ENCODE assay signal across 27 mouse cellular contexts in genomic region chr13:64156966-64157365, GRCm38 (mm10).
"Had no signal": no experiment of that assay in that cellular context is flagged by ENCODE, and none has a peak within 500 bp of the region (broad histone marks: within the 10 kb centered on the region; RNA-seq: fewer than 3 reads in every experiment).

No protein-coding gene starts in this region.

- DNase-seq: gastrocnemius, adult 2 months; gastrocnemius, postnatal 10 days; gastrocnemius, postnatal 25 days; heart, adult 18-20 months; heart, postnatal 14 days; heart, postnatal 36 days; kidney, adult 11 months; kidney, adult 2 months; kidney, adult 9 months; kidney, postnatal 14 days; kidney, postnatal 36 days; layer of hippocampus, adult 9-11 months; layer of hippocampus, postnatal 36 days; left cerebral cortex, postnatal 4 days had no signal

- H3K9ac ChIP-seq: heart, embryonic 13.5 days; heart, embryonic 15.5 days; hindbrain, embryonic 13.5 days; hindbrain, embryonic 15.5 days; kidney, embryonic 15.5 days; limb, embryonic 13.5 days; limb, embryonic 15.5 days; liver, embryonic 12.5 days; liver, embryonic 14.5 days had no signal

- H3K27me3 ChIP-seq: heart, embryonic 13.5 days; heart, embryonic 15.5 days; limb, embryonic 13.5 days; limb, embryonic 15.5 days had no signal

- H3K36me3 ChIP-seq: heart, embryonic 13.5 days; heart, embryonic 15.5 days; hindbrain, embryonic 13.5 days; hindbrain, embryonic 15.5 days; kidney, embryonic 15.5 days; limb, embryonic 13.5 days; limb, embryonic 15.5 days; liver, embryonic 12.5 days had no signal

- H3K4me3 ChIP-seq: gastrocnemius, adult 2 months; heart, embryonic 13.5 days; heart, embryonic 15.5 days; hindbrain, embryonic 13.5 days; hindbrain, embryonic 15.5 days; kidney, embryonic 15.5 days; limb, embryonic 13.5 days; limb, embryonic 15.5 days; liver, embryonic 12.5 days had no signal

- ATAC-seq: hindbrain, postnatal 0 days; intestine, embryonic 16.5 days; liver, embryonic 12.5 days had no signal

- H3K27ac ChIP-seq: gastrocnemius, adult 2 months; heart, embryonic 15.5 days; hindbrain, embryonic 13.5 days; hindbrain, embryonic 15.5 days; hindbrain, postnatal 0 days; kidney, embryonic 15.5 days; kidney, postnatal 0 days; limb, embryonic 13.5 days; limb, embryonic 15.5 days; liver, embryonic 12.5 days; liver, embryonic 14.5 days had no signal

- H3K9me3 ChIP-seq: heart, embryonic 13.5 days; heart, embryonic 15.5 days; hindbrain, embryonic 13.5 days; hindbrain, embryonic 15.5 days; kidney, embryonic 15.5 days; limb, embryonic 13.5 days; limb, embryonic 15.5 days; liver, embryonic 12.5 days had no signal

- H3K4me2 ChIP-seq: heart, embryonic 11.5 days; heart, embryonic 13.5 days; heart, embryonic 15.5 days; hindbrain, embryonic 13.5 days; hindbrain, embryonic 15.5 days; kidney, embryonic 15.5 days; limb, embryonic 13.5 days; limb, embryonic 15.5 days; liver, embryonic 12.5 days had no signal
